Mouse (Mus musculus) cerebellum, adult 2 months (tissue): ENCODE data around the gene Six4.

Source experiments
- CTCF ChIP-seq: fragments of 200-500 bp; IDR thresholded peaks from 2 replicates; pipeline ENCODE4 v1.5.1; 2011; ENCODE audit warnings: low read depth, mild to moderate bottlenecking, control low read depth, low read length, moderate library complexity, borderline replicate concordance; ENCODE audit not compliant: insufficient read depth
- POLR2A ChIP-seq: fragments of 200-500 bp; IDR thresholded peaks from 2 replicates; pipeline ENCODE4 v1.6.1; 2011; ENCODE audit warnings: low read length, control low read depth, borderline replicate concordance; ENCODE audit not compliant: insufficient read depth

DNA sequence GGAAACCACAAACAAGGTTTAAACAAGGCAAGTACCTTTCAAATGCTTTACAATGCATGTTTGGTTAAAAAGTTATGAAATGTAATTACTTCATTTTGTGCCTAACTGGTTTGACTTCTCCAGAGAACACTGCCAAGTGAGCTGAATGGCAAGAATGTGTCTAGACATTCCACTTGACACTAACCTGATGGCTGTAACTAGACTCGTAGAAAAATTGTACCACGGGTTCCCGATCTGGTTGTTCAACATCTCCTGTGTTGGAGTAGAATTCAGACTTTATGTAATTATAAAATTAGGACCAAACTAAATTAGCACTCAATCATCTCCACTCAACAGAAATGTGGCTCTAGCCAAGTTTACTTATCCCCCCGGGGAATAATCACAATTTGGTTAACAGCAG is 14.7 kb downstream of the Six4 start:
- TF ChIP-seq CTCF = no peak
- no peak for TF ChIP-seq POLR2A
